15 mouse cellular contexts compared by ENCODE assay signal in the genomic region with DNA sequence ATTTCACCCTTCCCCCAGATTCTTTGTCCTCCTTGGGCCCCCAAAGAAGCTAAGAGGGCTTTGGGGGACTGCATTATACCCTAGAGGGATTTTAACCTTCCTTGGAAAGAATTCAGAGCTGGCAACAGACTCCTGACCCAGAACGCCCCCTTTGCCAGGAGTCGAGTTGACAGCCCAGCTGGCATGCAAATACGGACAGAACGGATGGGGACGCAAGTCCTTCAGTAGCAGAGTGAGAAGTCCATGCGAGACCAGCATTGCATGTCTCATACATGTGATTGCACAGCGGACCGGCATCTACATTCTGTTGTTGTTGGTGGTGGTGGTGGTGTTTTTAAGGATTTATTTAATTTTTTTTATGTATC.
DNase-seq lines count a peak whose midpoint lies in the region; ATAC-seq lines count a peak whose summit lies in the region.
"Had no signal": no experiment of that assay in that cellular context is flagged by ENCODE, and none has a peak within 500 bp of the region (broad histone marks: within the 10 kb centered on the region; RNA-seq: fewer than 3 reads in every experiment).

No protein-coding gene starts in this region.

- no peak overlapping the region for H3K4me3 ChIP-seq in intestine, embryonic 15.5 days (replicated peaks)
- no peak overlapping the region for H3K4me3 ChIP-seq in kidney, embryonic 16.5 days (ENCODE audit: low read length)
- no peak overlapping the region for H3K4me3 ChIP-seq in liver, embryonic 15.5 days (replicated peaks)
- H3K4me3 ChIP-seq: embryonic facial prominence, embryonic 13.5 days; forebrain, embryonic 10.5 days; limb, embryonic 13.5 days; neural tube, embryonic 12.5 days had no signal

- no peaks in the 10 kb centered on the region for H3K9me3 ChIP-seq in intestine, embryonic 15.5 days
- no peaks in the 10 kb centered on the region for H3K9me3 ChIP-seq in kidney, embryonic 16.5 days (ENCODE audit: low read length)
- no peaks in the 10 kb centered on the region for H3K9me3 ChIP-seq in liver, embryonic 15.5 days (replicated peaks)
- H3K9me3 ChIP-seq: embryonic facial prominence, embryonic 13.5 days; forebrain, embryonic 10.5 days; limb, embryonic 13.5 days; neural tube, embryonic 12.5 days had no signal

- H3K4me1 ChIP-seq in intestine, embryonic 15.5 days (replicated peaks), result peaks cover 39% of the 10 kb centered on the region
- H3K4me1 ChIP-seq in kidney, embryonic 16.5 days (ENCODE audit: insufficient read depth, low read length), result peaks cover 21% of the 10 kb centered on the region
- H3K4me1 ChIP-seq in liver, embryonic 15.5 days (replicated peaks), result peaks cover 72% of the 10 kb centered on the region
- H3K4me1 ChIP-seq: embryonic facial prominence, embryonic 13.5 days; limb, embryonic 13.5 days had no signal

- WGBS in intestine, embryonic 15.5 days, result 86% methylated on average over 8 of the region's 8 CpGs
- WGBS in kidney, embryonic 16.5 days, result 62% methylated on average over 8 of the region's 8 CpGs
- WGBS in liver, embryonic 15.5 days (ENCODE audit: insufficient replicate concordance), result 83% methylated on average over 8 of the region's 8 CpGs

- no peak overlapping the region for H3K9ac ChIP-seq in intestine, embryonic 15.5 days
- H3K9ac ChIP-seq in kidney, embryonic 16.5 days (replicated peaks; ENCODE audit: low read length), result no peak overlapping the region
- no peak overlapping the region for H3K9ac ChIP-seq in liver, embryonic 15.5 days
- H3K9ac ChIP-seq: embryonic facial prominence, embryonic 13.5 days; limb, embryonic 13.5 days; neural tube, embryonic 12.5 days had no signal

- peak overlapping the region; percentile 78 for H3K27ac ChIP-seq in intestine, embryonic 15.5 days
- H3K27ac ChIP-seq in kidney, embryonic 16.5 days (ENCODE audit: low read length), result peak overlapping the region; percentile 88
- peak overlapping the region; percentile 86 for H3K27ac ChIP-seq in liver, embryonic 15.5 days (replicated peaks)
- H3K27ac ChIP-seq: embryonic facial prominence, embryonic 13.5 days; forebrain, embryonic 10.5 days; limb, embryonic 13.5 days; neural tube, embryonic 12.5 days had no signal

- no peak for ATAC-seq in intestine, embryonic 15.5 days
- no peak for ATAC-seq in kidney, embryonic 16.5 days (ENCODE audit: low FRiP score, low TSS enrichment)
- no peak for ATAC-seq in liver, embryonic 15.5 days (ENCODE audit: insufficient read depth)
- ATAC-seq: midbrain, embryonic 16.5 days had no signal

- no peaks in the 10 kb centered on the region for H3K36me3 ChIP-seq in intestine, embryonic 15.5 days
- no peaks in the 10 kb centered on the region for H3K36me3 ChIP-seq in kidney, embryonic 16.5 days (ENCODE audit: insufficient read depth, low read length)
- H3K36me3 ChIP-seq in liver, embryonic 15.5 days (replicated peaks), result no peaks in the 10 kb centered on the region
- H3K36me3 ChIP-seq: embryonic facial prominence, embryonic 13.5 days; forebrain, embryonic 10.5 days; limb, embryonic 13.5 days; neural tube, embryonic 12.5 days had no signal

- H3K4me2 ChIP-seq in intestine, embryonic 15.5 days (replicated peaks), result no peak overlapping the region
- H3K4me2 ChIP-seq in kidney, embryonic 16.5 days (replicated peaks; ENCODE audit: low read depth, low read length), result no peak overlapping the region
- no peak overlapping the region for H3K4me2 ChIP-seq in liver, embryonic 15.5 days
- H3K4me2 ChIP-seq: embryonic facial prominence, embryonic 13.5 days; limb, embryonic 13.5 days; neural tube, embryonic 12.5 days had no signal

- no peaks in the 10 kb centered on the region for H3K27me3 ChIP-seq in intestine, embryonic 15.5 days (replicated peaks)
- no peaks in the 10 kb centered on the region for H3K27me3 ChIP-seq in kidney, embryonic 16.5 days (ENCODE audit: insufficient read depth, low read length)
- H3K27me3 ChIP-seq in liver, embryonic 15.5 days, result peaks cover 9% of the 10 kb centered on the region; the same call in 1 of the 2 replicates
- H3K27me3 ChIP-seq: embryonic facial prominence, embryonic 13.5 days had no signal

- DNase-seq in ES-CJ7 (ENCODE audit: low read depth, low spot score), result peak; percentile 31
- DNase-seq in layer of hippocampus, postnatal 14 days (ENCODE audit: low spot score in 2 of 2), result no peak
- no peak for DNase-seq in adrenal gland, postnatal 25 days
- no peak for DNase-seq in heart, adult 18-20 months
- DNase-seq in urinary bladder, adult 18-20 months (ENCODE audit: low spot score in 2 of 2), result no peak
- DNase-seq: cerebellum, adult 11 months; retina, postnatal 1 day had no signal
